Mouse (Mus musculus): ENCODE measurements around the gene Paqr5. TPM values are rescaled to one million over a fixed set of nuclear protein-coding genes. Genes with fewer than 3 reads are reported as not detected.
A peak's percentile ranks its signal among the peaks of the same experiment; 100 is the strongest.

Paqr5 gene
- polyA plus RNA-seq, 1 experiment from 2014 or later: 2.0 TPM

DNA sequence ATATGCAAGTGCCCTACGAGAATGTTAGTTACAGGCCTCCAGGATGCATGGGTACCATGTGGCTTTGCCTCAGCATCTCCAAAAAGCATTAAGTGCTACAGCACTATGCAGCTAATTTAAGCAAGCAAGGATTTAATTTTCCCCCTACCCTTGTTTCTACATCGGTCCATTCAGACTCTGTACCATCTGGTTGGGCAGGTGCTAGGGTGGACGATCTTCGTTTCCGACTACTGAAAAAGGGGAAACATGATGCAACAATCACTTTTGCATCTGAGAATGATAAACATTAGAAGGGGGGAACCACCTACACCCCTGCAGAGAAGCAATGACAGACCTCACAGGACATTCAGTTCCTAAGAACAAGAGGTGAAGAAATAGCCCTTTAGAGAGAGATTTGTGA is 107.2 kb downstream of the Paqr5 start:
- Histone ChIP-seq H3K4me3 (replicated peaks) (no peak overlapping the region), H3K27me3 (no peaks in the 10 kb centered on the region), H3K4me1 (replicated peaks) (peaks cover 3% of the 10 kb centered on the region; the same call in 1 of the 2 replicates), H3K9ac (replicated peaks) (no peak overlapping the region), H3K4me2 (no peak overlapping the region), H3K36me3 (peaks cover 78% of the 10 kb centered on the region), H3K27ac (no peak overlapping the region), H3K9me3 (no peaks in the 10 kb centered on the region)
- no peak for ATAC-seq (ENCODE audit: insufficient number of reproducible peaks, insufficient read depth, low FRiP score, low TSS enrichment, low read depth)
- WGBS: 91% methylated on average over 5 of the region's 5 CpGs

- H3K9ac ChIP-seq (replicated peaks): no peak overlapping the region
- no peak overlapping the region for H3K4me3 ChIP-seq (replicated peaks)
- H3K27me3 ChIP-seq: no peaks in the 10 kb centered on the region
- H3K36me3 ChIP-seq: peaks cover 68% of the 10 kb centered on the region
- H3K4me1 ChIP-seq (replicated peaks): peaks cover 15% of the 10 kb centered on the region
- ATAC-seq (ENCODE audit: insufficient number of reproducible peaks, insufficient read depth, low FRiP score, low TSS enrichment, low read depth): no peak
- no peak overlapping the region for H3K27ac ChIP-seq
- H3K9me3 ChIP-seq: no peaks in the 10 kb centered on the region
- 87% methylated on average over 6 of the region's 6 CpGs for WGBS
- no peak overlapping the region for H3K4me2 ChIP-seq
Measured at GRCm38 (mm10) chr9:61917436-61917835, 109.2 kb downstream of the Paqr5 start.

DNA sequence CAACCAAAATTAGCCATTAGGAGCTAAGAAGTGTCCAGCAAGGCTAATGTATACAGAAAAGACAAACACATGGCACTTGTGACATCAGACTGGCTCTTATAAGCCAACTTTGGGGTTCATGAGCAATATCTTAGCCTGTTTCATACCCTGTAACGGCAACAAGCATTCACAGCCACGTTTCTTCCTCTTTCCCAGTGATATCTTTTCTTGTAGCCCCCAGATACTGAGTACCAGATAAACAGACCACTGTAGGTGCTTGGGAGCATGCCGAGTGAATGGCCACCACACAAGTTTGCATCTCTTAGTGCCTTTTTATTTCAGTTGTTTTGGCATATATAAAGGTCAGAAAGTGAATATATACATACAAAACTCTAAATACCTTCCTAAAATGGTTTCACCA is 109.7 kb downstream of the Paqr5 start:
- Histone ChIP-seq H3K4me1 (replicated peaks) (peaks cover 15% of the 10 kb centered on the region), H3K27ac (no peak overlapping the region), H3K4me2 (no peak overlapping the region), H3K4me3 (replicated peaks) (no peak overlapping the region), H3K36me3 (peaks cover 68% of the 10 kb centered on the region), H3K27me3 (no peaks in the 10 kb centered on the region), H3K9ac (replicated peaks) (no peak overlapping the region), H3K9me3 (no peaks in the 10 kb centered on the region)
- ATAC-seq (ENCODE audit: insufficient number of reproducible peaks, insufficient read depth, low FRiP score, low TSS enrichment, low read depth): no peak
- WGBS: 92% methylated on average over 3 of the region's 3 CpGs

DNA sequence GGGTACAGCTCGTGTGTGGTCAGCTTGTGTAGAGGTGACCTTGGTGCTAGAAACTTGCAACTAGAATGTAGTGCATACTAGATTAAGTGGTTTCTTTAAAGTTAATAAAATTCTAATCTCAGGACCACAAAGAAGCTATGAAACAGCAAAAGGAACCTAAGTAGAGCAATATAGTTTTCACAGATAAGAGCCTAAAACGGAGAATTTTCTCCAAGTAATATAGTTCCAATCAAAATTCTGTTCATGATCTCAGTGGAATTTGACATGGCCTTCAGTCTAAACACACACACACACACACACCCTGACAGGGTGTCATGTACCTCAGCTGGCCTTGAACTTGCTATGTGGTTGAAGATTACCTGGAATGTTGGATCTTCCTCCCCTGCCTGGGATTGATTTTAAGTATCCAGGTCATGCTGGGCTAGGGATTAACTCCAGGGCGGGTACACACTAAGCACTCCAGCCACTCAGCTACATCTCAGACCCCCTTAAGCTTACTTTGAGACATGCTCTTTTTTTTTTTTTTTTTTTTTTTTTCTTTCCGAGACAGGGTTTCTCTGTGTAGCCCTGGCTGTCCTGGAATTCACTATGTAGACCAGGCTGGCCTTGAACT is 111.2 kb downstream of the Paqr5 start:
- Histone ChIP-seq H3K4me3 (replicated peaks) (peak overlapping the region; percentile 90), H3K9me3 (no peaks in the 10 kb centered on the region), H3K27ac (peak overlapping the region; percentile 94), H3K4me2 (peak overlapping the region; percentile 77), H3K9ac (replicated peaks) (peak overlapping the region; percentile 64; the same call in 1 of the 2 replicates), H3K36me3 (peaks cover 67% of the 10 kb centered on the region), H3K27me3 (no peaks in the 10 kb centered on the region), H3K4me1 (replicated peaks) (peaks cover 18% of the 10 kb centered on the region)
- WGBS: 41% methylated on average over 4 of the region's 4 CpGs
- ATAC-seq (ENCODE audit: insufficient number of reproducible peaks, insufficient read depth, low FRiP score, low TSS enrichment, low read depth): no peak

GRCm38 (mm10) chr9:61914917-61915300 is 111.7 kb downstream of the Paqr5 start:
- 2% methylated on average over 13 of the region's 13 CpGs for WGBS
- peak overlapping the region; percentile 77 for H3K4me2 ChIP-seq
- peak overlapping the region; percentile 64 for H3K9ac ChIP-seq (replicated peaks)
- no peaks in the 10 kb centered on the region for H3K9me3 ChIP-seq
- H3K36me3 ChIP-seq: peaks cover 61% of the 10 kb centered on the region
- no peak for ATAC-seq (ENCODE audit: insufficient number of reproducible peaks, insufficient read depth, low FRiP score, low TSS enrichment, low read depth)
- H3K27me3 ChIP-seq: no peaks in the 10 kb centered on the region
- peak overlapping the region; percentile 90 for H3K4me3 ChIP-seq (replicated peaks)
- peaks cover 18% of the 10 kb centered on the region for H3K4me1 ChIP-seq (replicated peaks)
- H3K27ac ChIP-seq: peak overlapping the region; percentile 94

DNA sequence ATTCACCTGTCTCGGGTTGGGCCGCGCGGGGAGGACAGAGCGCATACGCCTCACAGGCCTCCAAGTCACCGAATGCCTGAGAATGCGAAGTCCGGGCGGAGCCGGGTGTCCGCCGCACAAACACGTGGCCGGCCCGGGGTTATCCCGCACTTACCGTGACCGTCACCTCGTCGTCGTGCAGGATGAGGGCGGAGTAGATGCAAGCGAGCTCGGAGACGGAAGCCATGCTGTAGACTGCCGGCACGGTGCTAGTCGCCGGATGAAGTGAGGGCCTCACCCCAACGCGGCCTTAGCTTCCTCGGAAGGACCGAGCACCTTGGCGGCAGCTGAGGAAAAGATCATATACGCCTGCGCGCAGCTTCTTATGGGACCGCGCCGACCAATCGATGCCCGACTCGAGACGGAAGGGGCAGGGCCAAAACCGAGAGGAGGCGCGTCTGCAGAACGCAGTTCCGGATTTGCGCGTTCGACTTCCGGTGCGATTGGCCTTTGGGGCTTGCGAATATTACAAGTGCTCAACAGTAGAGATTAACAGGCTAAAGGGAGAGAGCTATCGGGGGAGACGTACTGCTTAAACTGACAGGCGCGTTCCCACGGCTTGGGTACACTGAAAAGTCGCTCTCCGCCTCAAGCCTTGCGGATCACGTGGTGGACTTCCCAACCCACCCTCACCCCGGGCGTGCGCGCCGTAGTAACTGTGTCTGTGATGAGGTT is 112.3 kb downstream of the Paqr5 start, which contains the start of gene Rplp1:
Gene Rplp1, minus strand, starts transcription at position 340 of the 714 bp plus-strand sequence.
- H3K36me3 ChIP-seq: peaks cover 55% of the 10 kb centered on the region
- WGBS: under 1% methylated on average over 70 of the region's 70 CpGs

DNA sequence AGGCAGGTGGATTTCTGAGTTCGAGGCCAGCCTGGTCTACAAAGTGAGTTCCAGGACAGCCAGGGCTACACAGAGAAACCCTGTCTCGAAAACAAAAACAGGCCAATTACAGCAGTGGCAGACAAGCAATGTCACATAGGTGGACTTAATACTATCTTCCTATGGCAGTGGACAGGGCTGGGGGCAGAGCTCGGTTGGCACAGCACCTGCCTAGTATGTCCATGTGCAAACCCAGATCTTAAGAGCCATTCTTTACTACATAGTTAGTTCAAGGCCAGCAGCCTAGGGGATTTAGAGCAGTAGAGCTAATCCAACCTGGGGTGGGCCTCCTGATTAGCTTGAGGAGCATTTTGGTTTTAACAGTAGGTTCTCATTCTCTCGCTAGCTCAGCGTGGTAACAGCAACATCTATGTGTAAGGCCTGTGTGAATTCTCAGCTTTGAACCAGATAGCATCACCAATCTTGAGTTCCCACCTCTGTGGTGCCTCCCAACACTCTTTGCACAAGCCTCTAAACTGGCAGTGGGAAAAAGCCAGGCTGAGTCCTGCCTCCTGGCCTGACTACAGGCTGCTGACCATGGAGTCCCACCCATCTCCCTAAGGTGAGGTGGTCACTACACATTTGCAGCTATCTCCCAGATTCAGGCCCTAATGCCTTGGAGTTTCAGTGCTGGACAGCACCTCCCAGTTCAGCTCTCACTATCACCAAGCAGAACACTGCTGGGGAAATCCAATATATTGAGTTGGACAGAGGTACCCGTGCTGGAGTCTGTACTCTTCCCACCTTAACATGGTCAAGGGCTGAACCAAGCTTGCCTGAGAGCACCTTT is 115.1 kb downstream of the Paqr5 start:
- Histone ChIP-seq H3K27ac (no peak overlapping the region), H3K36me3 (peaks cover 34% of the 10 kb centered on the region), H3K4me2 (no peak overlapping the region), H3K9ac (replicated peaks) (no peak overlapping the region), H3K4me3 (replicated peaks) (no peak overlapping the region), H3K27me3 (no peaks in the 10 kb centered on the region), H3K9me3 (no peaks in the 10 kb centered on the region), H3K4me1 (replicated peaks) (peaks cover 18% of the 10 kb centered on the region)
- 42% methylated on average over 6 of the region's 6 CpGs for WGBS
- no peak for ATAC-seq (ENCODE audit: insufficient number of reproducible peaks, insufficient read depth, low FRiP score, low TSS enrichment, low read depth)

More for the DNA sequence above, 112.3 kb downstream of the Paqr5 start, which contains the start of gene Rplp1:
- Histone ChIP-seq H3K4me2 (peak within 1 kb of the TSS; percentile 77), H3K9me3 (no peaks in the 10 kb centered on the region), H3K4me3 (replicated peaks) (peak within 1 kb of the TSS; percentile 90), H3K27ac (peak within 1 kb of the TSS; percentile 94), H3K4me1 (replicated peaks) (peaks cover 18% of the 10 kb centered on the region), H3K27me3 (no peaks in the 10 kb centered on the region), H3K9ac (replicated peaks) (peak within 1 kb of the TSS; percentile 88)
- ATAC-seq (ENCODE audit: insufficient number of reproducible peaks, insufficient read depth, low FRiP score, low TSS enrichment, low read depth): peak; percentile 90

GRCm38 (mm10) chr9:61910526-61911256 is 116.0 kb downstream of the Paqr5 start:
- H3K27me3 ChIP-seq: no peaks in the 10 kb centered on the region
- H3K4me3 ChIP-seq (replicated peaks): no peak overlapping the region
- no peaks in the 10 kb centered on the region for H3K9me3 ChIP-seq
- peaks cover 20% of the 10 kb centered on the region for H3K4me1 ChIP-seq (replicated peaks)
- 44% methylated on average over 20 of the region's 20 CpGs for WGBS
- no peak overlapping the region for H3K9ac ChIP-seq (replicated peaks)
- no peak overlapping the region for H3K27ac ChIP-seq
- peaks cover 32% of the 10 kb centered on the region for H3K36me3 ChIP-seq
- no peak overlapping the region for H3K4me2 ChIP-seq
- ATAC-seq (ENCODE audit: insufficient number of reproducible peaks, insufficient read depth, low FRiP score, low TSS enrichment, low read depth): no peak

DNA sequence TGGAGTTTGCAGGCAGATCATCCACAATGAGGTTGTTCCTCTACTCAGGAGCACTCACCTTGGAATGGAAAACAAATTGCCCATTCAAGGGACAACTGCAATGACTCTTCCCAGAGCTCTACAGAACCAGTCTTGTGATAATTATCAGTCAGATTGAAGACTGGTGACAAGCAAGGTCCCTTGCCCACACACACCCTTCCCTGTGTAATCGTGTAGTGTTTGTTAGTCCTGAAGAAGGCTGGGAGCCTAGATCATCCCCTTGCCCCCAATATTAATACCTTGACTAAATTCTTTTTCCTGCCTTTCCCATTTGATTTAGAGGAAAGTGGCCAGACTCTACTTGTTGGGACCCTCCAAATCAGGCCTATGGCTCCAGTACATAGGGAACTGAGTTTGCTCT is 117.0 kb downstream of the Paqr5 start:
- H3K27me3 ChIP-seq: no peaks in the 10 kb centered on the region
- 83% methylated on average over 1 of the region's 1 CpGs for WGBS
- H3K4me2 ChIP-seq: no peak overlapping the region
- no peaks in the 10 kb centered on the region for H3K9me3 ChIP-seq
- no peak overlapping the region for H3K27ac ChIP-seq
- no peak overlapping the region for H3K9ac ChIP-seq (replicated peaks)
- no peak for ATAC-seq (ENCODE audit: insufficient number of reproducible peaks, insufficient read depth, low FRiP score, low TSS enrichment, low read depth)
- peaks cover 32% of the 10 kb centered on the region for H3K36me3 ChIP-seq
- H3K4me1 ChIP-seq (replicated peaks): peaks cover 27% of the 10 kb centered on the region
- H3K4me3 ChIP-seq (replicated peaks): no peak overlapping the region

- Histone ChIP-seq H3K9me3 (no peaks in the 10 kb centered on the region), H3K4me2 (no peak overlapping the region), H3K9ac (replicated peaks) (no peak overlapping the region), H3K4me3 (replicated peaks) (no peak overlapping the region), H3K27me3 (no peaks in the 10 kb centered on the region), H3K27ac (no peak overlapping the region), H3K4me1 (replicated peaks) (peaks cover 34% of the 10 kb centered on the region), H3K36me3 (peaks cover 32% of the 10 kb centered on the region)
- WGBS: 90% methylated on average over 11 of the region's 11 CpGs
- ATAC-seq (ENCODE audit: insufficient number of reproducible peaks, insufficient read depth, low FRiP score, low TSS enrichment, low read depth): no peak
Measured at GRCm38 (mm10) chr9:61908832-61909407, 117.7 kb downstream of the Paqr5 start.

Measured in limb, embryonic 12.5 days (tissue).